Mouse (Mus musculus): Measurements from ENCODE around the gene Hcrtr2.

Hcrtr2 gene

DNA sequence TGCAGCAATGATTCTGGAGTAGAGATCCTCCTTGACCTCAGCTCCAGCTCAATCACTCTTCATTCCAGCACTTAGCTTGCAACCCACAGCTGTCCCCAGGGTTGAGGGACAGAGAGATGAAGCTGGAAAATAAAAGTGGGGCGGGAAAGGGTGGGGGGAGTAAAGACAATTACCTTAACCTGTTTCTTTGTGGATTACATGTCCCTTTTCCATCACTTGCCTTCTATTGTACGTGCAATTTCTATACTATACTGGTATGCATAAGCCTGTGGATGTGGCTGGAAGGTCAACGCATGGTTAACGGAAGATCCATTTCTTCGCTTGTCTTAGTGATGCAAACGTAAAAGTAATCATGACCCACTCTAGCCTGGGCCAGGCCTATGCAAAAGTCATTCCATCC is at the start of gene Hcrtr2:
TSS of gene Hcrtr2 (minus strand) at position 101 of the 400 bp plus-strand sequence.
- DNase-seq (ENCODE audit: extremely low read depth, low read depth, low spot score): no peak

DNA sequence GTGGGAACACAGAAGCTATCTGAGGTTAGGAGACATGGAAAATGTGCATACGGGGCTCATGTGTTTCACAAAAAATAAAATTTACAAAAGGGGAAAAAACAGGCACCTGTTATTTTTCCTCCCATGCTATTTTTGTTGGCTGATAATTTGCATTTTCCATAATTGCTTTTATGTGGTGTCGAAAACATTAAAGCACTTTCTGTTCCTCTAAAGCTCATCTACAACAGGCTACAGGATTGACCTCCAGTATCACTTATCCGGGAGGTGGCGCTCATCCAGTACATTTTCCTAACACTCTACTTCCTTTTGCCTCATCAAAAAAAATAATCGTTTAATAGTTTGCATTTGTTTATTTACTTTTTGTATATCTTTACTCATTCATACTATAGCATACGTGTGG is 41.2 kb upstream of the Hcrtr2 start:
- no peak for DNase-seq (ENCODE audit: extremely low read depth, low read depth, low spot score)

DNA sequence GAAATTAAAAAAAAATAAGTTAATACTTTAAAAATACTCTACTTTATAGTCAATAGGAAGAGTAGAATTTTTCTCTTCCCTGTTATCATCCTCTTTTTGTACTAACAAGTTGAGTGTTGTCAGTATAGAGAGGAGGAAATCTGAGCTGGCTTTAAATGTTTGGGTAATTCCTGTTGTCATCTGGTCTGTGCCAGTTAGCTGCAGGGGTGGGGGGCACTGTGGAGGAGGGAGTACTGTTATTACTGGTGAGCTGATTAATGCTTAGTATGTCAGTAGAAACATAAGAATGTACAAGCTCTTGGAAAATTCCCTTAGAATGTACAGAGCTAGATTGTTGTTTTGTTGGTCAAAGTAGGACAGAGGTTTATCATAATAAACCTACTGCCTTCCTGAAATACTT is 36.7 kb upstream of the Hcrtr2 start:
- DNase-seq (ENCODE audit: extremely low read depth, low read depth, low spot score): no peak

DNA sequence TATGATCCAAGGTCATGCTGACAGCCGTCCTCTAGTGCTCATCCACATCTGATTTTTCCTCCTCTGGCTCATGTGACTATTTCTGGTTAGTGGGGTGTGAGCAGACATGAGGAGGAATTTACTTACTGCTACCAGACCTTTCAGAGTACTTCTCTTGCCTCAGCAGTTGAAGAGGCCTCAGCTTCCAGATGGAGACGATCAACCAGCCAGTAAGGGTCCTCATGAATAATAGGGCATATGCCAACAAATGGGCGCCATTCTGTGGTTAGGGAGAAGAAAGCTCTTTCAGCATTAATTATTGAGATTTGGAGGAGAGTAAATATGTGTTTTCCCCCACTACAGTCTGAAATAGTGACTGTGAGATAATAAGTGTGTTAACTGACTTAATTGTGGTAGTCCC is 28.7 kb upstream of the Hcrtr2 start:
- no peak for DNase-seq (ENCODE audit: extremely low read depth, low read depth, low spot score)

DNA sequence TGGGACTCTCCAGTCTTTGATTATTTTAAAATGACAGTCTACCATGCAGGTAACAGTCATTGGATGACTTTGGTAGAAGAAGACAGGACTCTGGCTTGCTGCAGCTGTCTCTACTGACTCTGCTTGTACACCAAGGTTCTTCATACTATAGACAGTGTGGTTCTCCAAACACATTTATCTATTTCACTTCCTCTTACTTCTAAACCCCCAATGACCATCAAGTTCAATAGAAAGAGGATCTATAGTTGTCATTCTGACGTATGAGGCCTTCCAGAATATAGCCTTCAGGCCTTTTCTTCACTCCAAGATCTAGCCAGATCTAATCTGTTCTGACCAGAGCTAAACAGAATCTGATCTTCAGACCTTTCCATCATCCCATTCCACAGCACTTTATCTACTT is 23.6 kb upstream of the Hcrtr2 start:
- no peak for DNase-seq (ENCODE audit: extremely low read depth, low read depth, low spot score)

DNA sequence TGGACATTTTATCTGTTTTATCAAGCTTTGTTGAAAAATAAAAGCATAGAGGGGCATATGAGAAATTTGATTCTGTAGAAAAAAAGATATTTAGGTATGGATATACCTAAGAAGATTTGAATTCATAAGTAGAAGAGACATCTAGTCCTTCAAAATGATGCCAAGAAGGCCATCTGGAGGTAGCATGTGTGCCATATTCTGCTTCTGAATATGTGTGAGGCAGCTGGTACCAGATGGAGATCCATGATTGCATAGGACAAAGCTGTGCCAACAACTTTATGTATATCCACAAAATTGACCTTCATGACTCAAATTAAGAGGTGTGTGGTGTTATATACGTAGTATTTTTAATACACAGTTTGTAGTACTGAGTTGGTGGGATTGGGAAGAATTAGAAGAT is 7.4 kb upstream of the Hcrtr2 start:
- no peak for DNase-seq (ENCODE audit: extremely low read depth, low read depth, low spot score)

DNA sequence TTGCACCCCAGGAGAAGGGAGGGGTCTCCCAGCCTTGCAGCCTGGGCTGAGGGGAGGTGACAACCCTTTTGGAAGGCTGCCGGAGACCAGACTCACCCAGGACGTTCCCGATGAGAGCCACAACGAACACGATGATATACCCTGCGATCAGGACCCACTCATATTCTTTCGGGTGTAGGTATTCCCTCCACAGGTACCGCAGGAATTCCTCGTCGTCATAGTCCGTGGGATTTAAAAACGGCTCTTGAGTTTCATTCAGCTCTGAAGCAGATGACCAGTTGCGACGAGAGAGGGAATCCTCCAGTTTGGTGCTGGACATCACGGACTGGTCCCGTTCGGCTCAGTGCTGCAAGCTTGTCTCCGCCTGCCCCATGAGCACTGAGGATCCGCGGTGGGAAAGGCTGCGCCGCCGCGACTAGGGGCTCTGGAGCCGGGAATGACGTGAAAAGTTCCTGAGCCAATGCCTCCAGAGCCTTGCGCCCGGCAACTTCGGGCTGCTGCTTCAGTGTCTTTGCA is 412 bp downstream of the Hcrtr2 start:
- DNase-seq (ENCODE audit: extremely low read depth, low read depth, low spot score): no peak

DNA sequence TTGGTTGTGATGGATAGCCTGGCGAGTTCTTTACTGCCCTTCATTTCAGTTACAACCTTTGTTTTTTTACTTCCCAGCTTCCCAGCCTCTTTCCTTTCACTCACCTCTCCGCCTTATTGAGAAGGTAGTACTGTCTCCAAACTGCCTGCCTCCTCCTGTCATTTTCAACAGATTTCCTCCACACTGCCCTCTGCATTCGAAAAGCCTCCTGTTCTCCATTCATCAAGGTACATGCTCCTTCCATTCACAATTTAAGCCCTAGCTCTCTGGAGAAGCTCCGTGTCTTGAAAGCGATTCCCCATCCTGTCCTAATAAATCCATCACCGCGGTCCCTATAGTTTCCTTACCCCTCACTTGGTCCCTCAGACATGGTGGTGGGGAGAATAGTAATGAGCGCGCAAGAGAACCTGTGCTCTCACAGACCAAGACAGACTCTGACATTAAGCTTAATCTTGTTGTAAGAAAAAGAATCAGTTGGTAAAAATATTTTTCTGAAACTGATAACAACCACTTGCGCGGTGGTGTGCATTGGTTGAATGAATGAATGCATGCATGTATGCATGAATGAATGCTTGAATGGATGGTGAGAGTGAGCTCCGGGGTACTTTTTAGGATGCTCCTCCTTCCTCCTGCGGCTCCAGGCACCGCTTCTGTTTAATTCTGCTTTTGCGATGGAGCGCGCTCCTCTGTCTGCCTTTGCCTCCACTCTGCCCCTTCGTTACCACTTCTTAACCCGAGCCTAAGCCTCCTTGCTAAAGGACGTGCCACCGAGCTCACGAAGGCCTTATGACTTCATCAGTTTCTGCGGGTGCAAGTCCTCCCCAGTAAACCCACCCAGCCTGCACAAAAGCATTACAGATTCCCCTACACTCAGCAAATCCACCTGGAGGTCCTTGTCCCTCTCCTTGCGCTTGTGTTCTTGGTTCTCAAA is 1.3 kb downstream of the Hcrtr2 start:
- no peak for DNase-seq (ENCODE audit: extremely low read depth, low read depth, low spot score)

DNA sequence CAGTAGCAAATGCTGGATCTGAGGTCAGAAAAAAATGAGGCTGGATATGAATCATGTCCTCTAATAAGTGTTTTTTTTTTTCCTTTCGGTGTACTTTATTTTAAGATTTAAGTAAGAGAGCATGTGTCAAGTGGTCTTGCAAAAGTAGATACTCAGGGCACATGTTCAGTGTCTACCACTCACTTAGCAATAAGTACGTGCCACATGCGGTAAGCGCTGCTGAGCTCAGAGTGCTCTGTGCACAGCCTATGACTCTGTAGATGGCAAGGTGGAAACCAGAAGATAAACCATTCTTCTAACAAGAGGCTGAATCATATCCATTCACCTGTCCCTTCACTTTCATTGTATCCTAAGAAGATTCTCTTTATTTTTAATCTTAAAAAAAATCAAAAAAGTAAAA is 2.1 kb downstream of the Hcrtr2 start:
- no peak for DNase-seq (ENCODE audit: extremely low read depth, low read depth, low spot score)

DNA sequence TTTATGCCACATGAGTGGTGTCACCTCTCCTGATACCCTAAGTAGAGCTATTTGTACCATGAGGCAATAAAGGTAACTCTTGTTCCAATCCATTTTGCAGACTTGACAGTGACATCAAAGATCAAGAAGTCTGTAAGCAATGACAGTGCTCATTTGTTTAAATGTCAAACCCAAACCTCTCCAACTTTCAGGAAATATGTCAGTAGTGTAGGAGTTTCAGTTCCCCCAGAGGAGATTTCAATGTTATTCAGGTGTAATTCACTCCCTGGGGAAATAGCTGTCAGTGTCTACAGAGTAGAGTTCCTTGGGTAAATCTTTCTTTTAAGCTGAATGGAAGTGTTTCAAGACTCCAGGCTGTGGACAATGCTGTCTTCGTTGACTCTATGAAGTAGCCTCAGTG is 2.9 kb downstream of the Hcrtr2 start:
- no peak for DNase-seq (ENCODE audit: extremely low read depth, low read depth, low spot score)

DNA sequence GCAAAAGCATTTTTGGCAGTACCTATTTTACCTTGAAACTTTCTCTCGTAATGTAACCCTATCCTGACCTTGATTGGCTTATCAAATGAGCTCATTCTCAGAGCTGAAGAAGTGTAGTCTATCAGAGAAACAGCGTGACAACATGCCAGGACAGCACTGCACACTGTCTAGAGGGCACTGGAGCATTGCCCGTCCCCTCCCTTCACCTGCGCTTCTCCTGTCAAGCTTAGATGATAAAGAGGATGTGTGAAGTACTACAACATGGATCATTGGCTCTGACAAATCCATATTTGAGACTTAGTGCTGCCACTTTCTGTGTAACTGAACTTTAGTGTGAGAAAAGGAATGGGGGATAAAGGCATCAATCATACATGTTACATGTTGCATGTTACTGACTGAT is 5.4 kb downstream of the Hcrtr2 start:
- no peak for DNase-seq (ENCODE audit: extremely low read depth, low read depth, low spot score)

DNA sequence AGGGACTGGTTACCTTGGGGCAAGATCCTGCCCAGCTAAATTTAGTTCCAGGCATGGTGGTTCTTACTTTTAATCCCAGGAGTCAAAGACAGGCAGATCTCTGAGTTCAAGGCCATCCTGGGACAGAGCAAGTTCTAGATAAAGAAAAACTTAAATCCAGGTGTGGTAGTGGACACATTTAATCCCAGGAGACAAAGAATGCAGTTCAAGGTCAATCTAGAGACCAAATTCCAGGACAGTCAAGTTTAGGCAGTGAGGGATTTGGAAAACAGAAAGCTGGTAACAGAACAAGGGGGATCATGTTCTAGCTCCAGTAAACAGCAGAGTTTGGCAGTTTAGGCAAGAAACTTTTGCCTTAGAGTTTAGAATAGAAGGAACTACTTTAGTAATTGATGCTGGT is 8.6 kb downstream of the Hcrtr2 start:
- no peak for DNase-seq (ENCODE audit: extremely low read depth, low read depth, low spot score)

DNA sequence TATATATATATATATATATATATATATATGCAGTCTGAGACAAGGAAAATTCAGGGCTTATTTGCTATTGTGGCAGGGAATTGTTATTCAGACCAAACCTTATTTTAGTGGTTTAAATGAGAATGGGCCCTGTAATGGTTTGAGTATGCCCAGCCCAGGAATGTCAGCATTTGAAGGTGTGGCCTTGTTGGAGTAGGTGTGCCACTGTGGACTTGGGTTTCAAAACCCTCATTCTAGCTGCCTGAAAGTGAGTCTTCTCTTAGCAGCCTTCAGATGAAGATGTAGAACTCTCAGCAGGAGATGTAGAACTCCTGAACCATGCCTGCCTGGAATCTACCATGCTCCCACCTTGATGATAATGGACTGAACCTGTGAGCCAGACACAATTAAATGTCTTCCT is 9.7 kb downstream of the Hcrtr2 start:
- DNase-seq (ENCODE audit: extremely low read depth, low read depth, low spot score): no peak

DNA sequence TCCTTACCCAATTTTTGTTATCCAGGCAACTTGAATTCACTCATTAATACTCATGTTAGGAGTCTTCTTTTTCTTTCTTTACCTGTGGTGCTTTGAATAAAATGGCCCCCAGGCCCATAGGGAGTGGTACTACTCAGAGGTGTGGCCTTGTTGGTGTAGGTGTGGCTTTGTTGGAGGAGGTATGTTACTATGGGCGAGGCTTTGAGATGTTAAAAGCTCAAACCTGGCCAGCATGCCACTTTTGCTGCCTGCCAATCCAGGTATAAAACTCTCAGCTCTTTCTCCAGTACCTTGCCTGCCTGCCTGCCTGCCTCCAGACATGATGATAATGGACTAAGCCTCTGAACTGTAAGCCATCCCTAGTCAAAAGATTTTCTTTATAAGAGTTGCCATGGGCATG is 11.4 kb downstream of the Hcrtr2 start:
- no peak for DNase-seq (ENCODE audit: extremely low read depth, low read depth, low spot score)

DNA sequence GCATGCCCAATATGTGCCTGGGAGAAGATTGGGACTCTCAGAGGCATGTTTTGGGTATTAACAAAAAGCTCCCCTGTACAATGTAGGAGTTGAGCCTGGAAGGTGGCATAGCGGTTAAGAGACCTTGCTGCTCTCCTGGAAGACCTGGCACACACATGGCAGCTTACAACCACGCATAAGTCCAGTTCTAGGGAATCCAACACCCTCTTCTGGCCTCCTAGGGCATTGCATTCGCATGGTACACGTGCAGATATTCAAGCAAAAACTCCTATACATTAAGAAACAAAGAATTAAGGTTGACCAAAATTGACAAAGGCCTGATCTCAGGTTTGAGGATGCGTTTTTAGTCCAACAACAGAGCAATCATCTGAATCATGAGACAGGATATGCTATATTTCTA is 32.3 kb downstream of the Hcrtr2 start:
- no peak for DNase-seq (ENCODE audit: extremely low read depth, low read depth, low spot score)

DNA sequence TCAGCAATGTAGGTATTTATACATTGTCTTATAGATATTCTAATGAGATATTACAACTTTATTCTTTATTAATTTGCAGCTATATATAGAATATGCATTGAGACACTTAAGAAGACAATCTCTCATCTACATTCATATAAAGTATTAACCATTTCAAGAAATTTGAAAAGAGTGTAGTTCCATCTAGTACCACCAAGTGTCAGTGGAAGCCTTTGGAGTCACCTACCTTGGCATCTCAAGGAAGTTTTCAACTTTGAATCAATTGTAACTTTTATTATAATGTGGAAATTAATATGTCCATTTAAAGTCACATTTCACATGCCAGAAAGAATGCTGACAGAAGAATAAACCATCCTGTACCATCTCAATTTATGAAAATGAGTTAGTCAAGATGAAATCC is 52.8 kb downstream of the Hcrtr2 start:
- no peak for DNase-seq (ENCODE audit: extremely low read depth, low read depth, low spot score)

DNA sequence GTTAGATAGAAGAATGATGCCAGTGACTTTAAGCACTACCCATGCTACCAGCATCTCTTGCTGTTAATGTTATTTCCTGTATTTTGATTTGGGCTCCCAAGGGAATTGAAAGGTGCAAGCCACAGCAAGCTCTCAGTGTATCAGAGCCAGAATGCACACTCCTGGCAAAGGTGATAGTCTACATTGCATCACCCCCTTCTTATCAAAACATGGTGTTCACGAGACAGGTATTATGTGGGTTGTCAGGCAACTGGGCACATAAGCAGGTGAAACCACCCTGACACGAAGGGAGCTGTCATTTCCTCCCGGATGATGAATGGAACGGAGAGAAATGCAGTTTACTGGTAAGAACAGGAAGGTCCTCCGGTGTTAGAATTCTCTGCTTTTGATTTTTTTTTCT is 65.9 kb downstream of the Hcrtr2 start:
- no peak for DNase-seq (ENCODE audit: extremely low read depth, low read depth, low spot score)

DNA sequence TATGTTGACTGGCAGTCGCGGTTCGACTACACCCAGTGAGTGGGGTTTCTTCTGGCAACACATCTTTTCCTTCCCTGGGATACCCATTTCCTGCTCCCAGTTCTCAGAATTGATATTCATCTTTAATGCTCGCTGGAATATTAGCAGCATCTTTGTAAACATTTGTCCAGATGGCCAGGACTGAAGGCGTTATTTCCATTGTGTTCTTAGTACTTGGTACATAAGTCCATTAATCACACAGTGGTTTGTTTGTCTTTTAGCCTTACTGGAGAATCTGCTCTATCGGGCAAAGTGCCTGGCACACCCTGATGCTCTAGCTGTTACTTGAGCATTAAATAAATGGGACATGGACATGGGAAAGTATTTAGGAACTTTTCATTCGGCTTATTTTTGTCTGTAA is 71.1 kb downstream of the Hcrtr2 start:
- DNase-seq (ENCODE audit: extremely low read depth, low read depth, low spot score): no peak

DNA sequence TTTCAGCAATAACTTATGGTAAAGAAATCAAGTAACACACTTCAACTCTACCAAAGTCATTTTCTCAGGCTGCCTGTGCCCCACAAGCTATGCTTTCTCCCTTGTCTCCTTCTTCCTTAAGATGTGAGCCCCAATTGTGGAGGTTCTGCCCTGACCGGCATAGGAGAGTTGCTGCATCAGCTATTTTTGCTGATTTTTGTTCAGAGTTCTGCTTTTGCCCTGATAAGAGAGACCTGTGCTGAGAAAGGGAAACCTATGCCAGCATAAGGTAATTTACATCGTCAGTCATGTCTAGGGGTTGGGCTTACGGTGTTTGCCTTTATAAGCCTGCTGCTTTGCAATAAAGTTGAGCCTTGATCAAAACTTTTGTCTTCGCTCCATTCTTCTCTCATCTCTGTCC is 71.5 kb downstream of the Hcrtr2 start:
- no peak for DNase-seq (ENCODE audit: extremely low read depth, low read depth, low spot score)

DNA sequence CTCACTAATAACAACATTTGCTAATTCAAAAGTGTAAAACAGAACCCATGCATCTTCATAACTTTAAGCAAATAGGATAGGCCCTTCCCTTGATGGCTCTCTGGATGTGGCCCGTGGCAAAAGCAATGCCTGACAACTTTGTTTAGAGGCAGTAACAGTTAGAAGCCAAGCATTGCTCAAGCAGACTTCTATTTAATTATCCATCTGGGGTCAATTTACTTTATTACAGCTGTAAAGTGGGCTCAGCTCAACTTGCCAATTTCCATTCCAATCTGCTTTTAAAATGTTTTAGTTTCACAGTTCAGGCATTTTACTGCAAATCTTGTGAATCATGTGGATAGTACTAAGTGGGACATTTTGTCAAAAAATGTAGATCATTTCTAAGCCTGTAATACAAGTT is 81.3 kb downstream of the Hcrtr2 start:
- no peak for DNase-seq (ENCODE audit: extremely low read depth, low read depth, low spot score)

DNA sequence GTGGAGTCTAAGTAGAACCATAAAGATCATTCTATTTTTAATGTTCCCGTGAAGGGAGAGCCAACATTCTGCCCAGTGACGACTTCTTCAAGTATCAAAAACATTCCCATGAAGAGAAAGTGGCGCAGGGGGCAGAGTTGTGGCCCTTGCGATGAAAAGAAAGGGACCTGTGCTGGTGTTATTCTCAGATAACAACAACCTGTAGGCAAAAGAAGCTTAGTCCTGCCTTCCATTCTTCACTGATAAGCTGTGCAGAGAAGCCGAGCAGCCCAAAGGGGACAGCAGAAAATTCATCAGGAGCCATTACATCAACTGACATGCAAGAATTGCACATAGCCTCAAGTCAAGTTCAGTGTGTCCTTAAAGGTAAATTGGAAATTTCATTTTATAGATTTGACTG is 85.7 kb downstream of the Hcrtr2 start:
- no peak for DNase-seq (ENCODE audit: extremely low read depth, low read depth, low spot score)

DNA sequence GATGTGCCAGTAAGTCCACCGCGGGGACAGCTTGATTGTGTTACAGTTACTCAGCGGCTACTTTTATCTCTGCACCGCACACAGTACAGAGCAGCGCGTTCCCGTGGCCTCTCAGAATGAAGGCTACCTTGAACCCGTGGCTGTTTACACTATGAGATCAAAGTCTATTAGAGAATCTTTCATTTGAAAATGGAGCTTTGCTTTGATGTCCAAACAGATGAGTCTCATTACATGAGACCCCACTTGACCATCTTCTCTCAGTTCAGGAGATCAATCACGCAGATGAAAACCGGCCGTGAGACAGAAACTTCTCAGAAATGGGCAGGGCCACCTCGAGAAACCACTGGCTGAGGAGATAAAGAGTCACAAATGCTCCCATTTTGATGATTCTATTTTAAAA is 86.4 kb downstream of the Hcrtr2 start:
- no peak for DNase-seq (ENCODE audit: extremely low read depth, low read depth, low spot score)

DNA sequence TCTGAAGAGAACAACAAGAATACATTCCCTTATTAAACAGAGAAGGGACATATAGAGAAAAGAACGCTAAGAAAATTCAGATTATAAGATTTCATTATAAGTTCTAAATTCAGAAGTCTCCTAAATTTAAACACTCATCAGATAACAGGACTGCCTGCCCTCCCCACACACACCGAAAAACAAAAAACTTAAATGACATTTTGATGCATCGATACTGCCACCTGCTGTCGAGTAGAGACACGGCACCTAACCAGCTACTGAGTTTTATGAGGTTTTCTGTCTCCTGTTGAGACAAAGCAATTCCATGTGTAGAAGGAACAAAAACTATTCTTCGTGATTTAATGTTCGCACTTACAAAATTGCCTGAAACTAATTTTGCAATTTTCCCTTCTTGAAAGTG is 87.0 kb downstream of the Hcrtr2 start:
- no peak for DNase-seq (ENCODE audit: extremely low read depth, low read depth, low spot score)
